Mouse (Mus musculus): ENCODE measurements at regions not wholly inside any gene's neighbourhood (a gene's known extent, or its start where the extent isn't known, plus 50 kb on each side); places are given as distances from the start of the nearest gene placed in this dataset.

DNA sequence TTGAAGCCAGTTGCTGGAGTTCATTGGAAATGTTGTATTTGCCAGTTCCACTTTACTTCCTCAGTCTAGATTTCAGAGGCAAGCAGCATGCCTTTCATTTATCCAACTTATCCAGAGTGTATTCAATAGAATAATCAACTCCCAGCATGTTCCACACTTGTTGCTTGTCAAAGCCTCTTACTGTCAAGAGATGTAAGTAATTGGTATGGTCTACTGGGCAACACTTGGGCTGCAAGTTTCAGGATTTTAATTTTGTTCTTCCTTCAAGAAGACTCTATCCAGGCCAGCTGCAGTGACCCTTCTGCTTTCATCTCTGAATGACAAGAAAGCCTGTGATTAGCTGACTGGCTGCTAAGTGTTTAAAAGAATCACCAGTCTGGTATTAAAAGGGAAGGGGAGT is 3131.6 kb upstream of the Lrrc6 start:
- DNase-seq: no peak

DNA sequence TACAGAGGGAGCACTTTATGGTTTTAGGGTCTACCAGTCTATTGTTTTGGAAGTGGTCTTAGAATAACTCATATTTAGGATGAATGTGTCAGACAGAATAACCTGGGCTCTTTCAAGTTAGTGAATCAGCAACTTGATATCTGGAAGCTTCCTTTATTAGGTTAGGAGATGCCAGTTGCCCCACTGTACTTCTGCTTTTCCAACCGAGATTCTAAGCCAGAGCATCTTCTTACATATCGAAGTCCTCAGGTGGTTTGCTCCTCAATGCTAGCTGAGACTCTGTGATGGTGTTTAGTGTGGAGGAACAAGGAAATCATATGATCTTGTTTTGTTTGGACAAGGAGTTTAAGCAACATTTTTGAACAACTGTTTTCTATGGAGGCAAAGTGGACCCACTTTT is 3117.3 kb upstream of the Lrrc6 start:
- no peak for DNase-seq

GRCm38 (mm10) chr15:69614048-69614447 is 3113.3 kb upstream of the Lrrc6 start:
- no peak for DNase-seq

DNA sequence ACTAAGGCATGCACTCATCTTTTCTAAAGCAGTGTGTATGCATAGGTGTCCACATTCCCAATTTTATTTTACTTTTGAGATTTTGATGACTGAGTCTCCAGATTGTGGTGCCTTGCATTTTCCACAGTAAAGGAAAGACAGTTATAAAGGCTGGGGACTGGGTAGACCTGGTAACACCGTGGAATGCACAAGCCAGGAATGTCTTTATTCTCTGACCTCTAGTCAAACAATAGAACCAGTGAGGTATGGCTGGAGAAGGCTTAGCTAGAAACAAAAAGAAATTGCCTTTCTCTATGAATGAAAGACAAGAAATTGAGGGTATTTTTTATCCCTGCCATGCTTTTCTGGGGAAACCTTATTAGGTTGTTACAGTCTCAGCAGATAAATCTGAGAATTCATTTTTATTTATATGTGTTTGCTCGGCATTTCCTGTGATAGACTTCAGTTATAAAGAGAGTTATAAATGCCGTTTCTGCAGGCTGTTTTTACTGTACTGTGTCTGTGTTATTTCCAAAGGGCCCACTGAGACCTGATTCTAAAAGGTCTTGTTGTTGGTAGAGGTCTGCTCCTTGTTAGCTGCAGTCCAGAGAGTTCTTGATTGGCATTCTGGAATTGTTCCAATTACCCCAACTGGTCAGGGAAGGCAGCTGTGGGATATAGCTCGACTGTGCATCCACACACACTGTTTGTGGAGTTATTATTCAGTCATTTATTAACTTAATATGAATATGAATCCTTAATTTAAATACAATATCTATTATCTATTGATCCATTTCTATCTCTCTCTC is 3090.7 kb upstream of the Lrrc6 start:
- no peak for DNase-seq

DNA sequence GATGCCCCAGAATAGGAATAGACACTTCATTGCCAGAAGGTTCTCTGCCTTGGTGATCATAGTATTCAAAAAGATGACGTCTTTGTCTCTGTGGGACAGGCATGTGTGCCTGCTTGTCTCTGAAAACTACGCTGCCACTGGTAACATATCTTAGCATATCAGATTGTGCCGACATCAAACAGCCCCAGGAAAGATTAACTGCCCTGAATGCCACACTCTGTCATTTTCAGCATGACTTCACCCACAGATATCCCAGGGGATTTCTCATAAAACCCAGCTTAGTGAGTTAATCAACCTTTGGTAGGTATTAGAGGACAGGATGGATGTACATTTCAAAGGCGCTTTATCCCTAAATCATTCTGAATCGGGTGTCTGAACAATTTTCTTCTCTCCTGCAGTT is 3087.4 kb upstream of the Lrrc6 start:
- peak; percentile 3 for DNase-seq

GRCm38 (mm10) chr15:69576742-69577141 is 3076.0 kb upstream of the Lrrc6 start:
- DNase-seq: no peak

GRCm38 (mm10) chr15:69575611-69576153 is 3075.0 kb upstream of the Lrrc6 start:
- DNase-seq: peak; percentile 59

DNA sequence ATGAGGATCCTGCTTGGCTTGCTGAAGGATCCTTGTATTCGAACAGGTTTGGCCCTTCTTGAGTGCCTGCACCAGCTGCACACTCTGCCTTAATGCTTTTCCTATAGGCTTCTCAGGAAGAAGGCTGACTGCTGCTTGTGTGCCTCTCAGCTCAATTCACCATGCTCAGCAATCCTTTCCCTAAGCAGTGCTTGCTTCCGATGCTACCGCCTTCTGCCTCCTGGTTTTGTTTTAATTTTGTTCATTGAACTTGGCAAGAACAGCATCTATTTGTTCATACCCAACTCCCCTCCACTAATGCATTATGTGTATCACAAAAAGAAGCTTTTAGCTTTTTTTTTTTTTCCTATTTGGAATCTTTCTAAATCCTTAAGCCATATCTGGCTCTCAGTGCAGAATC is 3053.5 kb upstream of the Lrrc6 start:
- DNase-seq: no peak

DNA sequence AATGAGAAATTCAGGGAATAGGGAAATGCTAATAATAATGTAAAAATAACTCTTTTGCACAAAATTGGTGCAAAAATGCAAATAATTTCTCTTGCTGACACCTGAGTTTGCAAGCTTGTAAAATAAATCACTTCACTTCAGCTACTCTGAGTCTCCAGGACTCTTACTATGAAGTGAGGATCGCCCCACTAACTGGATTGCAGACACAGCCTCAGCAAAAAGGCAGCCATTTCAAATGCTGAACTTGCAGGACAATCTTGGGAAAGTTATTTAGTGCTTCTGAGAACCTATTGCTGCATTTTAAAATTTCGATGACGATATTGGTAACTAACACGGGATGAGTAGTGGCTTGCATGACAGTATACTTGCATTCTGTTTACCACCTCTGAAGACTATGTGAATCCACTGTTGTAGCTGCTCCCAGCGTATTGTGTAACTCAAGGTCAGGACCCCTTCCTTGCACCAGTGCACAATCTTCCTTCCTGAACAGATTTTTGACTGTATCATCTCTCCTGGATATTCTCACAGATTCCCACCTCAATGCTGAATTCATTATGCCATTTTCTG is 3051.4 kb upstream of the Lrrc6 start:
- no peak for DNase-seq

GRCm38 (mm10) chr15:69551012-69551411 is 3050.3 kb upstream of the Lrrc6 start:
- no peak for DNase-seq

DNA sequence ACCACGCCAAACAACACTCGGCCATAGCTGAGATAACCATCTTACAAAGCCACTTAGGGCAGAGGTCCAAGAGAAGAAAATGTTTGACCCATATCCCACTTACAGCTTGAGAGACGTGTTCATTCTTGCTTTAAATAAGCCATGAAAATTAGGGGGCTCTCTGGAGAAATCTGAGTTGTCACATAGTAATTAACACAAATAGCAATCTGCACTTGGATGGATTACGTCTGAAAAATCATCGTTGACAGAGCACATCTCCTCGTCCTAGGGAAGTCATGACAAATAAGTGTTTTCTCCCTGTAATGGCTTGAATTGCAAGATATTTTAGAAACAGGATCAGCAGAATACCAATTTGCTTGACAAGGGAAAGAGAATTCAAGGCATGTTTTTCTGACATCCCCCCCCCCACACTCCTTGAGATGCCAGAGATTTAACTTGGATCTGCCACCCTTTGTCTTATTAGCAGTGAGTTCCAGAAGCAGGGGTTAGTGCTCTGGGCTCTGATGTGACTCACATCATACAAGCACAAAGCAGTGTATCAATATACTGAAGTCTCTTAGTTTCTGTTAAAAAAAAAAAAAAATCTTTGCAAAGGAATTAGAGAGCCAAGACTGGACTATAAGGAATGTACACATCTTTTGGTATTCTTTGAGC is 3025.9 kb upstream of the Lrrc6 start:
- DNase-seq: no peak

GRCm38 (mm10) chr15:69484421-69485074 is 2983.8 kb upstream of the Lrrc6 start:
- no peak for DNase-seq

- no peak for DNase-seq
Measured at GRCm38 (mm10) chr15:69483096-69483495, 2982.4 kb upstream of the Lrrc6 start.

GRCm38 (mm10) chr15:69481087-69481486 is 2980.4 kb upstream of the Lrrc6 start:
- DNase-seq: no peak

DNA sequence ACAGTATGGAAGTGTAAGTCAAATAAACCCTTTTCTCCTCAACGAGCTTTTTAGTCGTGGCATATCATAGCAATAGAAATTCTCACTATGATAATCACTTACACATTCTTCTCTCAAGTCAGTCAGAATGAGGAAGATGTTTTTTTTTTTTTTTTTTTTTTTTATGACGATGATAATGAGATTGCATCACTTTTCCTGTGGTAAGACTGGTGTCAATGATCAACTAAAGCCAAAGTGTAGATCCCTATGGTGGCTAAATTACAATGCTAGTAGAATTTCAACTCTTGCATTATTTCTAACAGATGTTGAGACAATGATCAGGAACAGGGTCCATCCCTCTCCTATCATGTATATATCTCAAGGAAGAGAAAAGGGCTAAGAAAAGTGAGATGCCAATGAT is 2976.3 kb upstream of the Lrrc6 start:
- no peak for DNase-seq

- DNase-seq: no peak
Measured at GRCm38 (mm10) chr15:69469566-69469965, 2968.9 kb upstream of the Lrrc6 start.

DNA sequence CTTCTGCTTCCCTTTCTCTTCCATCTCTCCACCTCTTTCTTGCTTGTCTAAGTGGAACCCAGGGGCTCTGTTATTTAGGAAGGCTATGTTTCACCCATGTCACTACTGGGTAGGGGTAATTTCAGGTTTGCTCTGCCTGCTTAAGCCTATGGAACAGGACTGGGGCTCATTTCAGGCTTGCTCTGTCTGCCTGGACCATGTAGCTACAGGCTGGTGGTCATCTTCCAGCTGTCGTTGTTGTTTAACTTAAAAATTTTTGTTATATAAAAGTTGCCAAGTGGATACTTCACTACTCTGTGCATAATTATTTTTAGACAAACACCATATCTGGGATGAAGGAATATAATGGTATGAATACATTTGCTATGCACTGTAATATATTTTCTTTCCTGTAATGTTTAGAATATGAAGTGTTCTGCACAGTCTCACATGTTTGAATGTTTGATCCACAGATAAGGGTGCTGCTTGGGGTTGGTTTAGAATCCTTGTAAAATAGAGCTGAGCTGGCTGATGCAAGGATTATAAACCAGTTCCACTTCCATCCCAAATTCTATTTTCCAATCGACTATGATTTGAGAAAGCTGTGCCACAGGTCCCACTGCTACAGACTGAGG is 2960.0 kb upstream of the Lrrc6 start:
- no peak for DNase-seq

GRCm38 (mm10) chr15:69457473-69457872 is 2956.8 kb upstream of the Lrrc6 start:
- DNase-seq: no peak

DNA sequence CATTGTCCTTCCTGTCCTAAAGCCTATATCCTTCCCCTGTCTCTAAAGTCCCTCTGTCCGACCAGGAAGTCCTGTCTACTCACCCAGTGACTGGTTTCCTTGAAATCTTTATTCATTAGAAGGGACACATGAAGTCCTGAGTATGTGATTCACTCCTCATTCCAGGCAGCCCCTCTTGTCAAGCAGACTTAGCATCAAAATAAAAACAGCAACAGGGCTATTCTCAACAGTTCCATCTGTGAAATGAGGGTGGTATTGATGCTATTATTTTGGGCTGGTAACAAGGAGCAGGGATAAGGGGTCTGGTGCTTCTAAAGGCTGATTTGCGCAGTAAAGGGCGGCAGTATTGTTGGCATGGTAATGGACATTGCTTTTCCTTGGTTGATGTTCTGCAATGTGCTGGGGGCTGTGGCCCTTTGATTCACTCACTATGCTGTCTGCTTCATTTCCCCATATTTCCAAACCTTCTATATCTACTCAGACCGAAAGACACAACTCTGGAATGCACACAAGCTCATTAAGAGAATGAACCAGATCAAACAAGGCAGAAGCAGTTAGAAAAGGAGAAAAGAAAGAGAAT is 2955.6 kb upstream of the Lrrc6 start:
- DNase-seq: no peak

- no peak for DNase-seq
Measured at GRCm38 (mm10) chr15:69441008-69441407, 2940.3 kb upstream of the Lrrc6 start.

GRCm38 (mm10) chr15:69413531-69414011 is 2912.9 kb upstream of the Lrrc6 start:
- DNase-seq: peak; percentile 18

GRCm38 (mm10) chr15:69389575-69389974 is 2888.9 kb upstream of the Lrrc6 start:
- DNase-seq: no peak

All from adrenal gland, adult 2 months (tissue).